Mouse (Mus musculus): Measurements from ENCODE around the gene Gzma. TPM values are rescaled to one million over a fixed set of nuclear protein-coding genes. Genes with fewer than 3 reads are reported as not detected.
A peak's percentile ranks its signal among the peaks of the same experiment; 100 is the strongest.

Gene Gzma
- polyA plus RNA-seq (2015; fragmentation: Nextera tagmentation; extraction: Ambion mirVana) = 0.39 TPM in 1 of 2 replicates, not detected in the other

DNA sequence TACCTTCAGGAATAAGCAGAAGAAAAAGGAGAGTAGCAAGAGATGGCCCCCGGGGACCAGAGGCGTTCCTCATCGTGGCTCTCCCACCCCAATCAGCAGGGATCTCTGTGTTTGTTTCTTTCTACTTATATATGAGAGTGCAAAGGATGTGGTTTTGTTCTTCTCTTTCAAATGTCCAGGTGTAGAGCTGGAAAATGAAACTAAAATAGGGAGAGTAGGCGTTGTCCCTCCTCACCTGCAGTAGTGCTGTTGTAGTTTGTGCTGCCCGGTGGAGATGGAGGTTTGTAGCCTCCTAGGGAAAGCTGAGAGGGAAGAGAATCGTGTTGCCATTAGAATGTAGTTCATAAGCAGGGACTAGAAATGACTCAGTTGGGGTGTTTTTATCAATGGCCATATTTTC, at the start of gene Gzma:
Gene Gzma (minus strand): TSS at position 103 of the 400 bp plus-strand sequence.
- H3K4me2 ChIP-seq (replicated peaks) = no peak within 1 kb of the TSS
- no peak within 1 kb of the TSS for H3K9ac ChIP-seq
- no peak for ATAC-seq (ENCODE audit: insufficient number of reproducible peaks, low FRiP score, low TSS enrichment, low read depth)
- no peaks in the 10 kb centered on the region for H3K9me3 ChIP-seq (replicated peaks)
- H3K36me3 ChIP-seq = no peaks in the 10 kb centered on the region
- no peak within 1 kb of the TSS for H3K27ac ChIP-seq (replicated peaks)
- 84% methylated on average over 6 of the region's 6 CpGs for WGBS
- H3K4me1 ChIP-seq = no peaks in the 10 kb centered on the region
- no peaks in the 10 kb centered on the region for H3K27me3 ChIP-seq
- H3K4me3 ChIP-seq (replicated peaks) = no peak within 1 kb of the TSS

DNA sequence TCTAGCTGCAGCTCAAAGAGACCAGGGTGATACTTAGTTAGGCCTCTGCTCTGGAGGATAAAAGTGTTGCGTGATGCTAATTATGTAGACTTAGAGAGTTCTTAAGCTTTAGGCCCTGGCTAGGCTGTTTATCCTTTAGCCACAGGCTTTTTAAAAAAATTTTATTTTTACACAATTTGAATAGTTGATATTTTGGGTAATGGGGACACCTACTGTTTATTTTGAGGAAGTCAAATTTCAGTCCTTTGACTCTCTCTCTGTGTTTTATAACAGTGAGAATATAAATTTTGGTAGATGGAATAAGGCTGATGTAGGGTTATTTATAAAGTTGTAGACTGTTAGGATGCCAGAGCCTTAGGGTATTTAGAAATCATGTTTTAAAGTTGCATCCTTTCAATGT, 38.8 kb upstream of the Gzma start:
- ATAC-seq (ENCODE audit: insufficient number of reproducible peaks, low FRiP score, low TSS enrichment, low read depth) = no peak

DNA sequence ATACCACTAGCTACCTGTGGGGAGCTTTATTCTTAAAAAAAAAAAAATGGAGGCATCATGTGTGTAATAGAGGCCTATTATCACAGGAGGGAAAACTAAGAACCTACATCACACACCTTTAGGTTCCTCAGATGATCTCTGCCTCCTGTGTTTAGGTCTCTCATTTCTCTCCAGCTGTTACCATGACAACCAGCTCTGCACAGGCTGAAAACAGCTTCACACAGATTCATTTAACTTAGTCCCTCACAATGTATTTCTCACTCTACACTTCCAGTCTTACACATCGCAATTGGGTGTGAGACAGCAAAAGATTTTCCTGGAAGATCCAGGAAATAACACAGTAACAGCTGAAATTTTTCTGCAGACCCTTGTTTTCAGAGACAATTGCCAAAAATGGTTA, 29.2 kb upstream of the Gzma start:
- 84% methylated on average over 1 of the region's 1 CpGs for WGBS
- H3K9me3 ChIP-seq (replicated peaks) = no peaks in the 10 kb centered on the region
- H3K4me1 ChIP-seq = no peaks in the 10 kb centered on the region
- no peaks in the 10 kb centered on the region for H3K27me3 ChIP-seq
- H3K4me3 ChIP-seq (replicated peaks) = no peak overlapping the region
- no peak overlapping the region for H3K9ac ChIP-seq
- ATAC-seq (ENCODE audit: insufficient number of reproducible peaks, low FRiP score, low TSS enrichment, low read depth) = no peak
- no peak overlapping the region for H3K4me2 ChIP-seq (replicated peaks)
- no peaks in the 10 kb centered on the region for H3K36me3 ChIP-seq
- H3K27ac ChIP-seq (replicated peaks) = no peak overlapping the region

More for the DNA sequence above, 38.8 kb upstream of the Gzma start:
- no peaks in the 10 kb centered on the region for H3K4me1 ChIP-seq
- H3K36me3 ChIP-seq = no peaks in the 10 kb centered on the region
- no peak overlapping the region for H3K4me3 ChIP-seq (replicated peaks)
- no peaks in the 10 kb centered on the region for H3K27me3 ChIP-seq
- no peak overlapping the region for H3K9ac ChIP-seq
- H3K9me3 ChIP-seq (replicated peaks) = no peaks in the 10 kb centered on the region
- no peak overlapping the region for H3K27ac ChIP-seq (replicated peaks)
- no peak overlapping the region for H3K4me2 ChIP-seq (replicated peaks)
- WGBS = 74% methylated on average over 1 of the region's 1 CpGs

DNA sequence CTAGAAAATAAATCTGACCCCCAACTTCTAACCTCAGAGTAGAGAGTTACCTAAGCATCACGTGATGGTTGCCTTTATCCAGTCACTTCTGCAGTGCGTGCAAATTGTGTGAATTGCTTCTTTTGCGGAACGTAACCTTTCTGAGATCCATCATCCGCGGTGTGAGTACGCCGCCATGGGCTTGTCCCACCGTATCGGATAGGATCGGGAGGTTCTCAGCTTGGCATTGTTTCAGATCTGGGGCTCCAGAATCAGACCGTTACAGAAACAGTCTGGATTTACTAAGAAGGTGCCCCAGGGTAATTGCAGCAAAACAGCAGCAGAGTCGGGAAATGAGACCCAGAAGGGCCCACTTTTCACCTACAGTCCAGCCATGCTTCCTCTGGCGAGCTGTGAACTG, 20.5 kb upstream of the Gzma start:
- Histone ChIP-seq H3K4me1 (no peaks in the 10 kb centered on the region), H3K4me3 (replicated peaks) (no peak overlapping the region), H3K27ac (replicated peaks) (no peak overlapping the region), H3K9me3 (replicated peaks) (no peaks in the 10 kb centered on the region), H3K27me3 (no peaks in the 10 kb centered on the region), H3K9ac (no peak overlapping the region), H3K36me3 (no peaks in the 10 kb centered on the region), H3K4me2 (replicated peaks) (no peak overlapping the region)
- WGBS = 75% methylated on average over 14 of the region's 14 CpGs
- no peak for ATAC-seq (ENCODE audit: insufficient number of reproducible peaks, low FRiP score, low TSS enrichment, low read depth)

DNA sequence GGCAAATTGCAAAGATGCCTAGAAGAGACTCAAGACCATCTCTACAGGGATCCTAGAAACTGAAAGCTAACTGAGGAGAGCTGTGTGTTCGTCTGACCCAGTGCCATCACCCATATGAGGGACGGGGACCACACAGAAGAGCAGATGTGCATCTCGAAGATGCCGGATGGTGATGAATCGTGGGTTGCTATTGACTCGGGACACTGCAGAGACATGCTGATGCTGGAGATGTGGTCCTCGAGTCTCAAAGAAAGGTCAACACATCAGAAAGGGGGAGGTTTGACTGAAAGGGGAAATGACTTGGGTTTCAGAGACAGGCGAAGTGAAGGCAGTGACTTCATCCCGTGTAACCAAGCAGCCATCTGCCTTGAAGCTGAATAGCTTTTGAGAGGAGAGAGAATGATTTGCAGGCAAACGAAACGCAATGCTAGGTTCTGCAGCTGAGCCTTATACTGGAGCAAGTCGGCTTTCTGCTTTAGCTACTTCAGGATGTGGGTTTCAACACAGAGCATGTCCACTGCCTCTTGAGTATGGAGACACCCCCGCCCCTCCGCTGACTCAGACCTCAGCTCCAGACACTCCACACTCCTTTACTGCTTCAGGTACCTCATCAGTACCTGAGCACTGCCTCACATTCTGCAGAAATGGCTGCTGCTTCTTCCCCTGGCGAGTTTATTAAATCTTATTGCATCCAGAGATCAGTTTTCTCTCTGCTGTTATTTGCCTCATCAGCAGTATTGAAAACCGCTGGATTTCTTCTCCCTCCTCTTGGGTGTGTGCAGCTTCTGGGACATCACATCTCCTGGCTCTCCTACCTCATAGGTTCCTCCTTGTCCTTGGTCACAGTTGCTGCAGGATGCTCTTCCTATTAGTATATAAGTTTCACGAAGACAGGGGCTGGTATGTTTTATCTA, 19.8 kb upstream of the Gzma start:
- H3K9ac ChIP-seq = no peak overlapping the region
- H3K27ac ChIP-seq (replicated peaks) = no peak overlapping the region
- ATAC-seq (ENCODE audit: insufficient number of reproducible peaks, low FRiP score, low TSS enrichment, low read depth) = no peak
- no peak overlapping the region for H3K4me3 ChIP-seq (replicated peaks)
- 82% methylated on average over 17 of the region's 17 CpGs for WGBS
- no peaks in the 10 kb centered on the region for H3K27me3 ChIP-seq
- no peaks in the 10 kb centered on the region for H3K9me3 ChIP-seq (replicated peaks)
- no peaks in the 10 kb centered on the region for H3K36me3 ChIP-seq
- H3K4me1 ChIP-seq = no peaks in the 10 kb centered on the region
- H3K4me2 ChIP-seq (replicated peaks) = no peak overlapping the region

DNA sequence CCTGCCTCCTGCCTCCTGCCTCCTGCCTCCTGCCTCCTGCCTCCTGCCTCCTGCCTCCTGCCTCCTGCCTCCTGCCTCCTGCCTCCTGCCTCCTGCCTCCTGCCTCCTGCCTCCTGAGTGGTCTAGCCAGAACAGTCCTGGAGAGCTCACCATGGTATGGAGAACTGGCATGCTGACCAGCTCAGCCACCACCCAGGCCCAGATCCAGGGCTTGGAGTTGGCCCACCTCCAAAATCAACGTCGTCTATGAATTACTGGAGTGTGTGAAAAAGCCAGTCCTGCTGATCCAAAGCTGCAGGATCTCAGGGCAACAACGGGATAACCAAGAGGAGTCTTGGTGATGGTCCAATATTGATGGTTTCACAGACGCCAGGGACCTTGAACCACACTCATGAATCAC, 18.2 kb upstream of the Gzma start:
- Histone ChIP-seq H3K4me3 (replicated peaks) (no peak overlapping the region), H3K9me3 (replicated peaks) (no peaks in the 10 kb centered on the region), H3K9ac (no peak overlapping the region), H3K27ac (replicated peaks) (no peak overlapping the region), H3K4me1 (no peaks in the 10 kb centered on the region), H3K36me3 (no peaks in the 10 kb centered on the region), H3K4me2 (replicated peaks) (no peak overlapping the region), H3K27me3 (no peaks in the 10 kb centered on the region)
- 64% methylated on average over 4 of the region's 4 CpGs for WGBS
- ATAC-seq (ENCODE audit: insufficient number of reproducible peaks, low FRiP score, low TSS enrichment, low read depth) = no peak

DNA sequence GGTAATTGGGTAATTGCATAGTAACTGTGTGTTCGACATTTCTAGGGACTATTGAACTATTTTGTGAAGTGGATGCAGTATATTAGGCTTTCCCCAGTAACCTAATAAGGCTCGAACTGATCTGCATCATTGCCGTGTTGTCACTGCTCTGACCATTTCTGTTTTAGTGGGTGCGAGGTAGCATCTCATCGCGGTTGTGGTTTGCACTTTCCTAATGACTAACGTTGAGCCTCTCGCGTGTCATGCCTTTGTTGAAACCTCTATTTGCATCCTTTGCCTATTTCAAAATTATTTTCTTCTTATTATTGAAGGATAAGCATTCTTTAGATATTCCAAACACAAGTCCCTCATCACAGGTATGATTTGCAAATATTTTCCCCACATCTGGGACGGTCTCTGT, 4.0 kb upstream of the Gzma start:
- no peak overlapping the region for H3K9ac ChIP-seq
- ATAC-seq (ENCODE audit: insufficient number of reproducible peaks, low FRiP score, low TSS enrichment, low read depth) = no peak
- H3K4me3 ChIP-seq (replicated peaks) = no peak overlapping the region
- H3K27ac ChIP-seq (replicated peaks) = no peak overlapping the region
- no peak overlapping the region for H3K4me2 ChIP-seq (replicated peaks)
- 81% methylated on average over 10 of the region's 10 CpGs for WGBS
- no peaks in the 10 kb centered on the region for H3K4me1 ChIP-seq
- no peaks in the 10 kb centered on the region for H3K27me3 ChIP-seq
- no peaks in the 10 kb centered on the region for H3K36me3 ChIP-seq
- H3K9me3 ChIP-seq (replicated peaks) = no peaks in the 10 kb centered on the region

DNA sequence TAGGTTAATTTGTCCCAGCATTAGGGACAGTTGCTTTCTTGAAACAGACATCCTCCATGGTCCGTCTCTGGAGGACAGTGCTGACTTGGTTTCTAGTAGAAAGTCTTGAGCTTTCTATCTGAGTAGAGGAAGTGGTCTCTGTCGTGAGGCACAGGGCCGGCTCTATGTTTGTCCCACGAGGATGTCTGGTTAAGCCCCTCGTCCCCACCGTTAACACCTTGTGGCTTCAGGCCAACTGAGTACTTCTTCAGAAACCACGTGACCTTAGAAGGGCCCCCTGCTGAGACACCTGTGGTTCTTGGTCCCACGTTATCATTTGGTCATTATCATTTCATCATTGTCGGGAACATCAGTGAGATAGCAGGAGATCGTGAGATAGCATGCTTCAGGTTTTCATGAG, 1.0 kb upstream of the Gzma start:
- H3K36me3 ChIP-seq = no peaks in the 10 kb centered on the region
- ATAC-seq (ENCODE audit: insufficient number of reproducible peaks, low FRiP score, low TSS enrichment, low read depth) = no peak
- no peaks in the 10 kb centered on the region for H3K27me3 ChIP-seq
- no peaks in the 10 kb centered on the region for H3K9me3 ChIP-seq (replicated peaks)
- H3K9ac ChIP-seq = no peak overlapping the region
- no peak overlapping the region for H3K4me3 ChIP-seq (replicated peaks)
- H3K4me2 ChIP-seq (replicated peaks) = no peak overlapping the region
- no peak overlapping the region for H3K27ac ChIP-seq (replicated peaks)
- no peaks in the 10 kb centered on the region for H3K4me1 ChIP-seq
- WGBS = 66% methylated on average over 10 of the region's 10 CpGs

DNA sequence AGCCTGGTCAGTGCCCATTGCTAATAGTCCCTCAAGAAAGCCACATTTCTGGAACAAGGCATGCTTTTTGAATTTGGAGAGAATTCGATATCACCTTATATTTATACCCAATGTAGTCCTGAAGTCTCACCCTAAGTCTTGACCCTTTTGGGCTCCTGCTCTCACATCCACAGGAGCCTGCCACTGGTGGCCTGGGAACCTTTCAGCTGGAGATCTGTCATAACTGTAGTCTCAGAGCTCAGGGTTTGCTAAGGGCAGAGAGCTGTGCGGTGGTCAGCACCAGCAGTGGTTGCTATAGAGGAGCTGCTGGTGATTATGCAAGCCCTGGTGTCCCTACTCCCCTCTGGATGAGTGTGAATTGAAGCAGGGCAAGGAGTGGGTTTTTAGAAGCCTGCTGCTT, 2.4 kb downstream of the Gzma start:
- Histone ChIP-seq H3K4me1 (no peaks in the 10 kb centered on the region), H3K4me2 (replicated peaks) (no peak overlapping the region), H3K9me3 (replicated peaks) (no peaks in the 10 kb centered on the region), H3K27ac (replicated peaks) (no peak overlapping the region), H3K27me3 (no peaks in the 10 kb centered on the region), H3K36me3 (no peaks in the 10 kb centered on the region), H3K9ac (no peak overlapping the region), H3K4me3 (replicated peaks) (no peak overlapping the region)
- no peak for ATAC-seq (ENCODE audit: insufficient number of reproducible peaks, low FRiP score, low TSS enrichment, low read depth)
- WGBS = 87% methylated on average over 2 of the region's 2 CpGs

DNA sequence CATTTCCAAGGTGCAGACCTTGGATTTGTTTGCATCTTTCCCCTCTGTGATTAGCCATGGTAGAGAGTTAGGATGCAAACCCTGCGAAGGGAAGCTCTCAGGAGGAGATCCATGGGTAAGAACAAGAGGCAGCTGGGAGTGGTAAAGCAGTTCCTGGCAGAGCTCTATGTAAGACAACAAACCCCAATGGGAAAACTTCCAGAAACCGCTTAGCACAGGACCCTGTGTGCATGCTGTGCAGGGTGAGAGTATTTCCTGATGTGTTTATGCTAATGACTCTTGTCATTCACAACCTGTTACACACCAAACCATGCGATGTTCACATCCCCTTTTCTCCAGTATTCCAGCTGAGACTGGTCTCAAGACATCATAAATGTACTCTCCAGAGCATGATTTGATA, 3.8 kb downstream of the Gzma start:
- no peaks in the 10 kb centered on the region for H3K4me1 ChIP-seq

DNA sequence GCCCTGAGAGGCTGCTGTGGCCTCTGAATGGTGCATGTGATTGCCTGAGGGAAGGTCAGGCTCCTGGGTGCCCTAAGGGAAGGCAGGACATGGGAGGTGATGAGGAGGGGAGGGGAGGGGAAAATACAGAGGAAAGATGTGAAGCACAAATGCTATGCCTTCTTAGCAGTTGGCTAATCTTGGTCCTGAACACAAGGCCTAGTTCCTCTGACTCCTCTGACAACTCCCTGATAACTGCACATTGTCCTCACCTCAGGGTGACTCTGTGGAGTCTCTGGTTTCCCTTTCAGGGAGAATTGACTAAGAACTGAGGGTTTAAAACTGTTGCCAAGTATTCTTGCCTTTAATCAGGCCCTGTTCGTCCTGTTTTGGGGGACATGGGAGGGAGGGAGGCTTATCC, 6.2 kb downstream of the Gzma start:
- ATAC-seq (ENCODE audit: insufficient number of reproducible peaks, low FRiP score, low TSS enrichment, low read depth) = no peak
- 41% methylated on average over 1 of the region's 1 CpGs for WGBS

More for the DNA sequence above, 3.8 kb downstream of the Gzma start:
- no peak overlapping the region for H3K4me2 ChIP-seq (replicated peaks)
- no peaks in the 10 kb centered on the region for H3K36me3 ChIP-seq
- no peaks in the 10 kb centered on the region for H3K9me3 ChIP-seq (replicated peaks)
- H3K4me3 ChIP-seq (replicated peaks) = no peak overlapping the region
- no peaks in the 10 kb centered on the region for H3K27me3 ChIP-seq
- no peak overlapping the region for H3K9ac ChIP-seq
- no peak overlapping the region for H3K27ac ChIP-seq (replicated peaks)
- 68% methylated on average over 3 of the region's 3 CpGs for WGBS
- peak; percentile 47 for ATAC-seq (ENCODE audit: insufficient number of reproducible peaks, low FRiP score, low TSS enrichment, low read depth)

DNA sequence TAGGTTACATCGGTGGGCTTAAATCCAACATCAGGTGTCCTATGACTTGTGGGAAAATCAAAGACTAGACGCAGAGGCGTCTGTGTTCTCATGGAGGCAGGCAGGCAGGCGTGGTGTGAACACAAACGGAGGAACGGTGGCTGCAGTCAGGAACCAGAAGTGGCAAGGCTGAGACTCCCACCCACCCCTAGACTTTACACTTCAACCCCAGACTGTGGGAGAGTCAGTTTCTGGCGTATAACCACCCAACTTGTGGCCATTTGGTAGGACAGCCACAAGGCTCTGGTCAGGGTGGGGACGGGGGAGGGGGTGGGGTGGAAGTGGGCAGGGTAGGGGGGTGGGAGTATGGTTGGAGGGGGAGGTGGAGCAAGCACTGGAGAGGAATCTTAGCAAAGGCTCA, 10.3 kb downstream of the Gzma start:
- no peak overlapping the region for H3K9ac ChIP-seq
- H3K4me3 ChIP-seq (replicated peaks) = no peak overlapping the region
- H3K27ac ChIP-seq (replicated peaks) = no peak overlapping the region
- ATAC-seq (ENCODE audit: insufficient number of reproducible peaks, low FRiP score, low TSS enrichment, low read depth) = no peak
- no peaks in the 10 kb centered on the region for H3K27me3 ChIP-seq
- H3K36me3 ChIP-seq = no peaks in the 10 kb centered on the region
- no peak overlapping the region for H3K4me2 ChIP-seq (replicated peaks)
- 82% methylated on average over 8 of the region's 8 CpGs for WGBS
- H3K9me3 ChIP-seq (replicated peaks) = no peaks in the 10 kb centered on the region
- H3K4me1 ChIP-seq = no peaks in the 10 kb centered on the region

More for the DNA sequence above, 6.2 kb downstream of the Gzma start:
- H3K4me2 ChIP-seq (replicated peaks) = no peak overlapping the region
- no peak overlapping the region for H3K27ac ChIP-seq (replicated peaks)
- no peaks in the 10 kb centered on the region for H3K27me3 ChIP-seq
- H3K36me3 ChIP-seq = no peaks in the 10 kb centered on the region
- H3K4me3 ChIP-seq (replicated peaks) = no peak overlapping the region
- no peaks in the 10 kb centered on the region for H3K4me1 ChIP-seq
- no peak overlapping the region for H3K9ac ChIP-seq
- no peaks in the 10 kb centered on the region for H3K9me3 ChIP-seq (replicated peaks)

Measured in embryonic facial prominence, embryonic 15.5 days (tissue).